Mouse (Mus musculus) adrenal gland, adult 18-20 months (tissue): ENCODE data around the gene Pigr. TPM values are rescaled to one million over a fixed set of nuclear protein-coding genes. Genes with fewer than 3 reads are reported as not detected.

ENCODE experiments used
- DNase-seq, 2 experiments: peaks; one replicate each; pipeline ENCODE4 v3.0.0; 2021 to 2022; ENCODE audit warnings: low spot score in 2 of 2
- total RNA-seq, 2 experiments: library from RNA; stranded (reverse); gene quantifications; 1 replicate in 1 of 2; 2 replicates in 1 of 2; pipeline ENCODE4 v1.2.3; 2021

The Pigr gene
- total RNA-seq, 2 experiments from 2014 or later: 0.19 to 0.50 TPM

- DNase-seq: peak in 1 of 2 experiments; percentile 32
Observed at GRCm38 (mm10) chr1:130877889-130878614, 51.6 kb downstream of the Pigr start.

GRCm38 (mm10) chr1:130879927-130880326 is 53.4 kb downstream of the Pigr start:
- DNase-seq: no peak

- DNase-seq: no peak
Observed at GRCm38 (mm10) chr1:130883146-130883545, 56.7 kb downstream of the Pigr start.

GRCm38 (mm10) chr1:130887354-130887753 is 60.9 kb downstream of the Pigr start, which contains the start of gene Il24:
Gene Il24, minus strand, starts transcription at chr1:130887454.
- no peak for DNase-seq

- peak in 1 of 2 experiments; percentile 50 for DNase-seq
Observed at GRCm38 (mm10) chr1:130892446-130892845, 66.0 kb downstream of the Pigr start.

- no peak for DNase-seq
Observed at GRCm38 (mm10) chr1:130893329-130894040, 67.0 kb downstream of the Pigr start.

- DNase-seq: no peak
Observed at GRCm38 (mm10) chr1:130894468-130894867, 68.0 kb downstream of the Pigr start.

Other genes starting within 250 kb of the Pigr start
- gene Zp3r, start 197.1 kb upstream of the Pigr start, total RNA-seq: not detected
- under 1 TPM in 1 of 2 experiments, not detected in 1; 0.23 TPM for gene C4bp, start 165.1 kb upstream of the Pigr start, total RNA-seq
- under 1 TPM in 1 of 2 experiments, not detected in 1; 0.38 TPM for gene Gm29427, start 110.9 kb upstream of the Pigr start, total RNA-seq
- gene Yod1, start 109.4 kb upstream of the Pigr start, total RNA-seq: 10 to 100 TPM in 1 of 2 experiments, 1 to 10 TPM in 1; 9.9 to 10.5 TPM
- gene Pfkfb2, start 97.4 kb upstream of the Pigr start, total RNA-seq: 10 to 100 TPM; 22.8 to 46.9 TPM
- gene AA986860, start 94.7 kb upstream of the Pigr start, total RNA-seq: 1 to 10 TPM; 2.4 to 7.7 TPM
- under 1 TPM in 1 of 2 experiments, not detected in 1; 0.16 TPM for gene Fcamr, start 25.8 kb upstream of the Pigr start, total RNA-seq
- gene Fcmr, start 39.0 kb downstream of the Pigr start, total RNA-seq: under 1 TPM; 0.35 to 0.53 TPM
- not detected for gene Il24, start 60.8 kb downstream of the Pigr start, total RNA-seq
- gene Il20, start 84.8 kb downstream of the Pigr start, total RNA-seq: not detected
- gene Il19, start 113.4 kb downstream of the Pigr start, total RNA-seq: not detected
- not detected for gene Il10, start 193.2 kb downstream of the Pigr start, total RNA-seq